23 mouse cellular contexts compared by ENCODE assay signal in the genomic region with DNA sequence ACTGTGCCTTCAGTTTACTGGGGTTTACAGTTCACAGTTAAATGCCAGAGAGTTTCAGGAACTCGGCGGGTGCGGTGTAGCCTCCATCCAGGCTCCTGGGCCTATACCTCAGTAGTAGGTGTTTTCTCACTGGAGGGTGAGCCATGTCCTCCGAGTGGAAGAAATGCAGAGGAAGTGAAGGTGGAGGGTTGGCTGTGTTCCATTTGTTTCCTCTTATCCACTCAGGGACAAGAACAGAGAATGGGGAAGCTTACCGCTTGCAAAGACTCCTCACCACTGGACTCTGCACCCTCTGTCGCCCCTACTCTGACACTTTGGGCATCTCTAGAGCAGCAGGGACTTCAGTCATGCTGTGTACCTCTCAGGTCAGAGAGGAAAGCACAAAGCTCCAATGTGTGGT.
DNase-seq lines count a peak whose midpoint lies in the region; ATAC-seq and TF ChIP-seq lines count a peak whose summit lies in the region.
"Had no signal": no experiment of that assay in that cellular context is flagged by ENCODE, and none has a peak within 500 bp of the region (broad histone marks: within the 10 kb centered on the region; RNA-seq: fewer than 3 reads in every experiment).

No protein-coding gene starts in this region.

- TF ChIP-seq CTCF in heart, adult 2 months (IDR thresholded peaks at IDR 0.05): no peak
- TF ChIP-seq CTCF in layer of hippocampus, adult 2 months (conservative IDR thresholded peaks at IDR 0.05): no peak

- TF ChIP-seq EP300 in heart, adult 2 months (IDR thresholded peaks at IDR 0.05; ENCODE audit: insufficient read depth, low read depth, low read length): no peak

- no peak for DNase-seq in heart, embryonic 10.5 days (ENCODE audit: low spot score)
- no peak for DNase-seq in heart, adult 2 months
- DNase-seq in embryonic facial prominence, embryonic 14.5 days (ENCODE audit: low spot score): no peak
- no peak for DNase-seq in kidney, postnatal 4 days
- DNase-seq in layer of hippocampus, adult 2 months (ENCODE audit: low spot score in 2 of 2): no peak
- no peak for DNase-seq in layer of hippocampus, adult 8-10 months (ENCODE audit: low spot score in 2 of 2)
- DNase-seq: adrenal gland, postnatal 25 days; B cell, adult 2 months; cerebellum, adult 2 months; gastrocnemius, postnatal 10 days; heart, postnatal 14 days; kidney, adult 2 months; kidney, postnatal 25 days; layer of hippocampus, postnatal 36 days; lung, postnatal 10 days; right cerebral cortex, adult 18-20 months; spleen, adult 18-20 months had no signal

- no peaks in the 10 kb centered on the region for H3K79me2 ChIP-seq in heart, adult 2 months (replicated peaks; ENCODE audit: control insufficient read depth, insufficient read depth, low read length)

- no peak overlapping the region for H3K4me2 ChIP-seq in embryonic facial prominence, embryonic 14.5 days (ENCODE audit: low read depth, low read length)
- no peak overlapping the region for H3K4me2 ChIP-seq in limb, embryonic 12.5 days
- no peak overlapping the region for H3K4me2 ChIP-seq in liver, embryonic 16.5 days (ENCODE audit: low read depth, low read length)
- H3K4me2 ChIP-seq: stomach, embryonic 15.5 days had no signal

- no peaks in the 10 kb centered on the region for H3K36me3 ChIP-seq in heart, embryonic 10.5 days
- no peaks in the 10 kb centered on the region for H3K36me3 ChIP-seq in heart, adult 2 months (ENCODE audit: control insufficient read depth, insufficient read depth, low read length)
- no peaks in the 10 kb centered on the region for H3K36me3 ChIP-seq in embryonic facial prominence, embryonic 14.5 days (ENCODE audit: control insufficient read depth, insufficient read depth, low read length)
- no peaks in the 10 kb centered on the region for H3K36me3 ChIP-seq in limb, embryonic 12.5 days
- no peaks in the 10 kb centered on the region for H3K36me3 ChIP-seq in liver, embryonic 16.5 days (ENCODE audit: control insufficient read depth, insufficient read depth)
- H3K36me3 ChIP-seq: stomach, embryonic 15.5 days had no signal

- no peak overlapping the region for H3K9ac ChIP-seq in heart, adult 2 months (ENCODE audit: low read depth, low read length)
- H3K9ac ChIP-seq in embryonic facial prominence, embryonic 14.5 days (ENCODE audit: low read depth, low read length): no peak overlapping the region
- no peak overlapping the region for H3K9ac ChIP-seq in limb, embryonic 12.5 days (replicated peaks)
- no peak overlapping the region for H3K9ac ChIP-seq in liver, embryonic 16.5 days (ENCODE audit: low read depth, low read length)
- H3K9ac ChIP-seq: stomach, embryonic 15.5 days had no signal

- no peaks in the 10 kb centered on the region for H3K9me3 ChIP-seq in heart, embryonic 10.5 days
- H3K9me3 ChIP-seq in embryonic facial prominence, embryonic 14.5 days (ENCODE audit: control insufficient read depth, low read length): no peaks in the 10 kb centered on the region
- H3K9me3 ChIP-seq in limb, embryonic 12.5 days: no peaks in the 10 kb centered on the region
- H3K9me3 ChIP-seq in liver, embryonic 16.5 days (replicated peaks; ENCODE audit: control insufficient read depth, low read length): no peaks in the 10 kb centered on the region
- H3K9me3 ChIP-seq: stomach, embryonic 15.5 days had no signal

- ATAC-seq in embryonic facial prominence, embryonic 14.5 days (ENCODE audit: low read depth): no peak
- no peak for ATAC-seq in limb, embryonic 12.5 days (ENCODE audit: insufficient number of reproducible peaks, insufficient read depth, low FRiP score, low TSS enrichment, low read depth)
- ATAC-seq in liver, embryonic 16.5 days (ENCODE audit: low read depth): no peak
- ATAC-seq: activated CD4-positive, CD25-positive, alpha-beta regulatory T cell, adult 4 months; hindbrain, embryonic 16.5 days; Patski had no signal

- H3K4me1 ChIP-seq in heart, embryonic 10.5 days: peaks cover 33% of the 10 kb centered on the region
- H3K4me1 ChIP-seq in heart, adult 2 months (ENCODE audit: control insufficient read depth, insufficient read depth, low read length): 0 out of 2 replicates have a peak, but pooled peaks cover 2% of the 10 kb centered on the region
- peaks cover 14% of the 10 kb centered on the region for H3K4me1 ChIP-seq in embryonic facial prominence, embryonic 14.5 days (ENCODE audit: control insufficient read depth, insufficient read depth, low read length)
- H3K4me1 ChIP-seq in limb, embryonic 12.5 days (replicated peaks): peaks cover 38% of the 10 kb centered on the region
- peaks cover 4% of the 10 kb centered on the region for H3K4me1 ChIP-seq in liver, embryonic 16.5 days (ENCODE audit: control insufficient read depth, low read depth, low read length)

- intact Hi-C loops in heart, adult 2 months (cut with DNase I): no loop called here

- no peak overlapping the region for H3K4me3 ChIP-seq in heart, embryonic 10.5 days
- H3K4me3 ChIP-seq in heart, adult 2 months: no peak overlapping the region
- no peak overlapping the region for H3K4me3 ChIP-seq in embryonic facial prominence, embryonic 14.5 days (ENCODE audit: low read depth, low read length)
- no peak overlapping the region for H3K4me3 ChIP-seq in limb, embryonic 12.5 days (replicated peaks)
- no peak overlapping the region for H3K4me3 ChIP-seq in liver, embryonic 16.5 days (ENCODE audit: low read depth, low read length)
- no peak overlapping the region for H3K4me3 ChIP-seq in layer of hippocampus, adult 2 months
- H3K4me3 ChIP-seq: stomach, embryonic 15.5 days had no signal

- no peaks in the 10 kb centered on the region for H3K27me3 ChIP-seq in heart, embryonic 10.5 days (ENCODE audit: insufficient read depth, poor library complexity, severe bottlenecking)
- no peaks in the 10 kb centered on the region for H3K27me3 ChIP-seq in heart, adult 2 months (ENCODE audit: control insufficient read depth, insufficient read depth, low read length)
- H3K27me3 ChIP-seq in embryonic facial prominence, embryonic 14.5 days (replicated peaks; ENCODE audit: control insufficient read depth, insufficient read depth, low read length): no peaks in the 10 kb centered on the region
- no peaks in the 10 kb centered on the region for H3K27me3 ChIP-seq in limb, embryonic 12.5 days
- H3K27me3 ChIP-seq in liver, embryonic 16.5 days (ENCODE audit: control insufficient read depth, insufficient read depth, low read depth, low read length): no peaks in the 10 kb centered on the region
- H3K27me3 ChIP-seq: Patski; stomach, embryonic 15.5 days had no signal

- 68% methylated on average over 6 of the region's 6 CpGs for WGBS in heart, embryonic 10.5 days
- WGBS in heart, adult 2 months: 76% methylated on average over 6 of the region's 6 CpGs
- 73% methylated on average over 6 of the region's 6 CpGs for WGBS in embryonic facial prominence, embryonic 14.5 days
- WGBS in limb, embryonic 12.5 days: 65% methylated on average over 6 of the region's 6 CpGs
- 49% methylated on average over 6 of the region's 6 CpGs for WGBS in liver, embryonic 16.5 days (ENCODE audit: insufficient replicate concordance)

- TF ChIP-seq POLR2A in heart, adult 2 months (IDR thresholded peaks at IDR 0.05; ENCODE audit: insufficient read depth, low read depth, low read length): no peak

- H3K27ac ChIP-seq in heart, embryonic 10.5 days: peak overlapping the region; percentile 69
- H3K27ac ChIP-seq in heart, adult 2 months: no peak overlapping the region
- H3K27ac ChIP-seq in embryonic facial prominence, embryonic 14.5 days (replicated peaks; ENCODE audit: low read depth, low read length): peak overlapping the region; percentile 78
- H3K27ac ChIP-seq in limb, embryonic 12.5 days: peak overlapping the region; percentile 90
- peak overlapping the region; percentile 51 for H3K27ac ChIP-seq in liver, embryonic 16.5 days (ENCODE audit: low read length)
- H3K27ac ChIP-seq in layer of hippocampus, adult 2 months: no peak overlapping the region; the same call in 1 of the 2 replicates
- H3K27ac ChIP-seq: stomach, embryonic 15.5 days had no signal

Comparison
In these comparisons a context has a peak if more than half of its experiments do, and no peak if none do; other contexts are left out.
1. H3K27ac ChIP-seq: peak in heart, embryonic 10.5 days (single experiment), embryonic facial prominence, embryonic 14.5 days (single experiment), limb, embryonic 12.5 days (single experiment) and liver, embryonic 16.5 days (single experiment); none in heart, adult 2 months (single experiment) and layer of hippocampus, adult 2 months (single experiment).